8 mouse cellular contexts compared by ENCODE assay signal in the genomic region with DNA sequence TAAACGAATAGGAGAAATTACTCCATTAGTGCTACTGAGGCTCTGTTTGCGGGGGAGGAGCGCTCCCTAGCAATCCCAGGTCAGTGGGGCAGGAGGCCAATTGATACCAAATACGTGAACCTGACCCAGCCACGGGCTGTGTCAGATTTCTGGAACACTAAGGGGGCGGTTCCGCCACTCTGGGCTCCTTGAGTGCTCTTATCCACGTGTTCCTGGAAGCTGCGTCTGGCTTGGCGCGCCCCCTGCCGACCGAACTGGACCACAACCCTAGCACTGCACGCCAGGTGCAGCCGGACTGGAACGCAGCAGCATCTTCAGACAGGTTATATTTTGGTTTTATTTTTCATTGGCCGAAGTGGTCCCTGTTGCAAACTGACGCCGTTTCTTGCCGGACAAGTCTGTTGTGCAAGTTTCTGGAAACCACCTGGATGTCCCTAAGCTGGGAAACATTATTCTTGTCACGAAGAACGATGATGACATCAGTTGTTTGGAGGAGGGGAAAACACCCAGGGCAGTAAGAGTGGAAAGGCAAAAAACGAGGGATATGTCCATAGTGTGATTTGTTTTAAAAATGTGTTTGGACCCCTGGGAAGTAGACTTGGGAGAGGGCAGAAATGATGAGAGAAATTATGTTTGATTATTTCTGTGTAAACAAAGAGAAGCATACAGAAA. TPM values are rescaled to one million over a fixed set of nuclear protein-coding genes. Genes with fewer than 3 reads are reported as not detected.
A peak's percentile ranks its signal among the peaks of the same experiment; 100 is the strongest.
DNase-seq lines count a peak whose midpoint lies in the region; ATAC-seq lines count a peak whose summit lies in the region.

No protein-coding gene starts in this region.

- ATAC-seq in embryonic facial prominence, embryonic 11.5 days (replicated peaks; ENCODE audit: insufficient number of reproducible peaks, low FRiP score, low TSS enrichment, low read depth) = peak; percentile 72
- peak; percentile 70; the same call in 1 of the 2 replicates for ATAC-seq in limb, embryonic 11.5 days (ENCODE audit: insufficient number of reproducible peaks, low FRiP score, low TSS enrichment, low read depth)
- ATAC-seq in midbrain, embryonic 14.5 days (ENCODE audit: low FRiP score, low TSS enrichment) = peak; percentile 90

- no peaks in the 10 kb centered on the region for H3K36me3 ChIP-seq in embryonic facial prominence, embryonic 11.5 days (replicated peaks; ENCODE audit: control insufficient read depth, insufficient read depth, low read depth, low read length)
- H3K36me3 ChIP-seq in limb, embryonic 11.5 days (ENCODE audit: control insufficient read depth, insufficient read depth, low read length) = no peaks in the 10 kb centered on the region
- no peaks in the 10 kb centered on the region for H3K36me3 ChIP-seq in midbrain, embryonic 14.5 days (ENCODE audit: control insufficient read depth, insufficient read depth, low read length)

- H3K9ac ChIP-seq in embryonic facial prominence, embryonic 11.5 days (replicated peaks; ENCODE audit: low read length) = no peak overlapping the region
- H3K9ac ChIP-seq in limb, embryonic 11.5 days (ENCODE audit: low read length) = no peak overlapping the region
- H3K9ac ChIP-seq in midbrain, embryonic 14.5 days (replicated peaks; ENCODE audit: low read length) = peak overlapping the region; percentile 34; the same call in 1 of the 2 replicates

- no peaks in the 10 kb centered on the region for H3K9me3 ChIP-seq in embryonic facial prominence, embryonic 11.5 days (replicated peaks; ENCODE audit: control insufficient read depth, low read length)
- H3K9me3 ChIP-seq in limb, embryonic 11.5 days (ENCODE audit: control insufficient read depth, low read length) = no peaks in the 10 kb centered on the region
- H3K9me3 ChIP-seq in midbrain, embryonic 14.5 days (ENCODE audit: control insufficient read depth, low read length) = no peaks in the 10 kb centered on the region

- WGBS in embryonic facial prominence, embryonic 11.5 days = 12% methylated on average over 23 of the region's 23 CpGs
- 14% methylated on average over 23 of the region's 23 CpGs for WGBS in limb, embryonic 11.5 days
- 15% methylated on average over 23 of the region's 23 CpGs for WGBS in midbrain, embryonic 14.5 days

- peak; percentile 45 for DNase-seq in 3T3-L1 (ENCODE audit: low read depth, low spot score)
- peak; percentile 82 for DNase-seq in adrenal gland, postnatal 25 days
- DNase-seq in embryonic facial prominence, embryonic 11.5 days (ENCODE audit: low spot score) = peak; percentile 84
- DNase-seq in heart, adult 18-20 months = peak; percentile 76 to 88
- peak; percentile 88 for DNase-seq in kidney, adult 18-20 months
- peak; percentile 90 for DNase-seq in limb, embryonic 11.5 days (ENCODE audit: low spot score)
- peak; percentile 90 for DNase-seq in midbrain, embryonic 14.5 days
- peak; percentile 37 for DNase-seq in spleen, adult 12 weeks (ENCODE audit: low spot score)

- H3K27ac ChIP-seq in embryonic facial prominence, embryonic 11.5 days (replicated peaks; ENCODE audit: low read depth, low read length) = no peak overlapping the region
- H3K27ac ChIP-seq in limb, embryonic 11.5 days (replicated peaks; ENCODE audit: low read depth, low read length) = no peak overlapping the region
- H3K27ac ChIP-seq in midbrain, embryonic 14.5 days (replicated peaks; ENCODE audit: low read depth, low read length) = no peak overlapping the region

- H3K4me1 ChIP-seq in embryonic facial prominence, embryonic 11.5 days (ENCODE audit: control insufficient read depth, insufficient read depth, low read length) = no peaks in the 10 kb centered on the region; the same call in 1 of the 2 replicates
- H3K4me1 ChIP-seq in limb, embryonic 11.5 days (ENCODE audit: control insufficient read depth, insufficient read depth, low read length) = 0 out of 2 replicates have a peak, but pooled peaks cover 3% of the 10 kb centered on the region
- peaks cover 6% of the 10 kb centered on the region; the same call in 1 of the 2 replicates for H3K4me1 ChIP-seq in midbrain, embryonic 14.5 days (ENCODE audit: control insufficient read depth, insufficient read depth, low read length)

- no peak overlapping the region for H3K4me3 ChIP-seq in embryonic facial prominence, embryonic 11.5 days (ENCODE audit: low read depth, low read length)
- H3K4me3 ChIP-seq in limb, embryonic 11.5 days (ENCODE audit: low read depth, low read length) = no peak overlapping the region
- H3K4me3 ChIP-seq in midbrain, embryonic 14.5 days (replicated peaks; ENCODE audit: low read depth, low read length) = peak overlapping the region; percentile 18; the same call in 1 of the 2 replicates

- H3K27me3 ChIP-seq in embryonic facial prominence, embryonic 11.5 days (ENCODE audit: control insufficient read depth, insufficient read depth, low read length) = no peaks in the 10 kb centered on the region
- no peaks in the 10 kb centered on the region for H3K27me3 ChIP-seq in limb, embryonic 11.5 days (ENCODE audit: control insufficient read depth, insufficient read depth, low read length)
- no peaks in the 10 kb centered on the region for H3K27me3 ChIP-seq in midbrain, embryonic 14.5 days (ENCODE audit: control insufficient read depth, insufficient read depth, low read length)

- H3K4me2 ChIP-seq in embryonic facial prominence, embryonic 11.5 days (ENCODE audit: low read depth, low read length) = peak overlapping the region; percentile 46
- peak overlapping the region; percentile 40; the same call in 1 of the 2 replicates for H3K4me2 ChIP-seq in limb, embryonic 11.5 days (ENCODE audit: low read depth, severe bottlenecking)
- peak overlapping the region; percentile 54 for H3K4me2 ChIP-seq in midbrain, embryonic 14.5 days (ENCODE audit: low read length)

RNA-seq across cellular contexts. Expression of a gene that starts 1.6 kb away (rescaled TPM):
- total RNA-seq in adrenal gland, postnatal 25 days (2021) = 1.4 and 1.5 TPM in 2 replicates
- polyA plus RNA-seq in embryonic facial prominence, embryonic 11.5 days (2014; fragmentation: Nextera tagmentation; extraction: Ambion mirVana) = 0.50 and 0.66 TPM in 2 replicates
- total RNA-seq in heart, adult 18-20 months (2021) = under 1 TPM; 0.60 to 0.93 TPM
- polyA plus RNA-seq in limb, embryonic 11.5 days (2014; fragmentation: Nextera tagmentation; extraction: Ambion mirVana) = 0.32 and 0.44 TPM in 2 replicates
- 1.9 and 2.6 TPM in 2 replicates for polyA plus RNA-seq in midbrain, embryonic 14.5 days (2014; fragmentation: Nextera tagmentation; extraction: Ambion mirVana)

Comparison
In these comparisons a context has a peak if more than half of its experiments do, and no peak if none do; other contexts are left out.
1. DNase-seq: peak in every context shown above with its lines; median percentile 90 in limb, embryonic 11.5 days; 90 in midbrain, embryonic 14.5 days; 88 in kidney, adult 18-20 months; 84 in embryonic facial prominence, embryonic 11.5 days; 82 in adrenal gland, postnatal 25 days; 82 in heart, adult 18-20 months; 45 in 3T3-L1; 37 in spleen, adult 12 weeks.